Mouse (Mus musculus): ENCODE measurements around the gene Tiam2.

The Tiam2 gene

DNA sequence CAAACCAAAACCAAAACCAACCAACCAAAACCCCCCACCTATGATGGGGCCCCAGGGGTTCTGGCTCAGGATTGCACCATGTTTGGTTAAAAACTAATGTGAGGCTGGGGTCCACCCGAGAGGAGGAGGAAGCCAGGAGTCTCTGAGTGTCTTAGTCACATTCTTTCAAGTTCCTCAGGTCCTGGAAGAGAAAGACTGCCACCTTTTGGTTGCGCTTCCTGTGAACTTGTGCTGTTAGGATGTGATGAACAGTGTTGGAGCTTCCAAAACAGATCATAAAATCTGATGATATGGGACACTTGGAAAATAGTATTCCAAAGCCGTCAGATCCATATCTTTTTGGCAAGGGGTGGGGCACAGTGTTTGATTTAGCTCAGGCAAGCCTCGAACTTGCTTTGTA lies 174.6 kb downstream of the Tiam2 start:
- DNase-seq: no peak

DNA sequence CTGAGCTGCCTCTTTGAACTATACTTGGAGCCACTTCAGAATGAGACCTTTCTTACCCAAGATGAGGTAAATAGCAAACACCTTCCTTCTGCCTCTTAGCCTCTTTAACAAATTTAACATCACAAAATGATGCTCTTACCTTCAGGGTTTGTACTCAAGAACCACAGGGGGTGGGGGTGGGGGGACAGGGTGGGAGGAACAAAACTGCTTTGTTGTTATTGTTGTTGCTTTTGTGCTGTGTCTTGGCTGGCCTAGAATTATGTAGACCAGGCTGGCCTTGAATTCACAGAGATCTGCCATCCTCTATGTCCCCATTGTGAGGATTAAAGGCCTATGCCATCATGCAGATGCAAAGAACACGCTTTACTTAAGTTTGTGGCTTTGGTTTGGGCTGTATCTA lies 179.3 kb downstream of the Tiam2 start:
- DNase-seq: no peak

DNA sequence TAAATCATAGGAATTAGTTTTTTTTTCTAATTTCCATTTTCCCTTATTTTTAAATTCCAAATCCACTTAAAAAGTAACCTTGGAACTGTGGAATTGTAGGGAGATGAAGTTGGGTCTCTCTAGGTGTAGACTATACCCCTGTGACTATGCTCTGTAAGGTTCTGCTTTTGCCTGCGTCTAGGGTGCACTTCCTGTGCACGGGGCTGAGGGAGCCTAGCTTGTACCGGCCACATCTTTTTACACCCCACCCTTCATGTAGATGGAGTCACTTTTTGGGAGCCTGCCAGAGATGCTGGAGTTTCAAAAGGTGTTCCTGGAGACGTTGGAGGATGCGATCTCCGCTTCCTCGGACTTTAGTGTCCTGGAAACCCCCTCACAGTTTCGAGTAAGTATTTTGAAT lies 180.1 kb downstream of the Tiam2 start:
- DNase-seq: no peak

DNA sequence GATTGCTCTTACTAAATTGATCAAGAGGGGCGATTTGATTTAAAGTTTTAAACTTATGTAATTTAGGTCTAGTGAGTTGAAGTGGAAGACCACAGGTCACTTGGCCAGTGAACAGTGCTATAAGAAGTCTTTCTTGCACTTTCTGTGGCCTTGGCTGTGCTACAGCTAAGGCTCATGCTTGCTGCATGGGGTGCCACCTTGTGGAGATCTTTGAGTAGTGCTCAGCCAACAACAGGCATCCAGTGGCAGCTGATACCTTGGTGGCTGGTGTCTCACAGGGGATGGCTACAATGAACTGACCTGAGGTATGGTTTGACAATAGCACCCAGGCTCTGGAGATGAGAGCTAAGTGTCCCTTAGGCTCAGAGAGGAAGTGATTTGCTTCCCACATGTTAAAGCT lies 183.5 kb downstream of the Tiam2 start:
- DNase-seq: peak in 1 of 2 experiments; percentile 32

DNA sequence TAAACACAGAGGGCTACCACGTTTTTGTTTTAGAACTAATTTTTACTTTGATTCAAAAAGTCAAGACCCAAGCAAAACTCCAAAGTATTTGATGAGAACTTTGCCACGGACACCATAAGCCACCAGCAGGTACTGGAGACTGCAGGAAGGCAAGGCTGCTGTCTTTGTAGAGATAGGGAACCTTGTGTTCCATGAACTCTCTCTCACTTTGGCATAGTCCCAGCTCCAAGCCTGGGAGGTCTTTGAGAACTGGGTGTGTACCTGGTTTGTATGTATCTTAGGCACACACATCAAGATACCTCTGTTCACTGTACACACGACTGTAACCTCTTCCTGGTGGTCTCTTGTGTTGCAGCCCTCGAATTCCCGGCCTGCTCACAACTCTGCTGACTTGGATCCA lies 187.9 kb downstream of the Tiam2 start:
- no peak for DNase-seq

DNA sequence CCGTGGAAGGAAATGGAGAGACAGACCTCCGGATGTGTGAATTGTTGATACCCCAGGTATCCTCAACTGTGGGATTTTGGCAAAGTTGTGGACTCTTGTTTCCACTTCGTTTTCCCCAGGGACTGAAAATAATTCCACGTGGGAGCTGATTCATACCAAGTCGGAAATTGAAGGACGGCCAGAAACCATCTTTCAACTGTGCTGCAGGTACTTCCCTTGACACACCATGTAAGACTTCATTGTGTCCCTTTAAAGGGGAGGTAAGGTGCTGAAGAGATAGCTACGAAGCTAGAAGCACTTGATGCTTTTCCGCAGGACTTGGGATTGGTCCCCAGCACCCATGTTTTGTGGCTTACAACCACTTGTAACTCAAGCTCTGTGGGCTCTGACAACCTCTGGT lies 189.5 kb downstream of the Tiam2 start:
- DNase-seq: no peak

DNA sequence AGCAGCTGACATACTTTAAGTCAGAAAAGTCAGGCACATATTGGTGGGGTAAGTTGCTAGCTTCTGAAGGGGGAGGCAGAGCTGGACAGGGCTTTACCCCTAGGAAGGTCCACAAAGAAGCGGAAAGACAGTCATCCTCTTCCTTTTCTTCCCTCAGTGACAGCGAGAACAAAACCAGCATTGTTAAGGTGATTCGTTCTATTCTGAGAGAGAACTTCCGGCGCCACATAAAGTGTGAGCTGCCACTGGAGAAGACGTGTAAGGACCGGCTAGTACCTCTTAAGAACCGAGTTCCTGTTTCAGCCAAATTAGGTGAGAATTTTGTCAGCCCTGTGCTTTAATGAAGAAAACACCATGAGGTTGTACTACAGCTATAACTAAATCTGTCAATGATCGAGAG lies 190.0 kb downstream of the Tiam2 start:
- no peak for DNase-seq

DNA sequence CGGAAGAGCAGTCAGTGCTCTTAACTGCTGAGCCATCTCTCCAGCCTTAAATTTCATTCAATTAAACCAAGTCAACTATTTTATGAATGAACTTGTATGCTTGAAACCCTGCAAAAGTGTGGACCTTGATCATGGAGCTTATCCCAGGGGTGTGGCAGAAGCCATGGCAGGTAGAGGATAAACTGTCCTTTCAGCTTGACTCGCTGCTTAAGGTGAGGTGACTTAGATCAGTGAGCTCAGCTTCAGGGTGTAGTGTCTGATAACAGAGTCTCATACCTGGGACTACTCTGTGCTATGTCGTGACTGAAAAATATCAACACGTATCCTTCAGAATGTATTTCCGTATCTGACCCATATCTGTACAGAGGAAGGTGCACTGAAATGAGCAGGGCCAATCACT lies 194.0 kb downstream of the Tiam2 start:
- no peak for DNase-seq

DNA sequence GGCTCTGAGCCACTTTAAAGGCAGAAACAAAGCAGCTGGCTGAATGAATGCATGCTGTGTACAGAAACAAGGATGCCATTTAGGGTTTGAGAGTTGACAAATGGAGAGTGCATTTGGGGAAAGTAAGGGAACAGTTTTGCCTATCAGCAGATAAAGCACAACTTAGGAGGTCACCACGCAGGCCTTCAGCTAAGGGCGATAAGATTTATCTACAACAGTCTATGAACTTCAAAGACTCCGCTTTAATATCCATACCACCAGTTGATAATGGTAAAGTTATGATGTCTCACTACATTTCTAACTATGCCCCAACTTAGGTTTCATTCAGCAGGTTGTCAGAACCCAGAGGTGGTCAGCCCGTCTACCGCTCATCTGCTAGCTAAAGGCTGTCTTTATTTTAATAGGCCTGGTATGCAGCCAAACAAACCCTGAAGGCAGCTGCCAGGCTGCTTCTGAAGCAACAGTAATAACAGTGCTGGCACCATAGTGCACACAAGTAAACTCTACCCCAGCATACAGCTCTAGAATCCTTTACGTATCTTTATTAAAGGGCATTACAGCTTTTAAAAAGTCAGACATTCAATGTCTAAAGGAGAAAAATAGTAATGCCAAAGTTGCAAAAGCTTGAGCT lies 201.6 kb downstream of the Tiam2 start:
- DNase-seq: no peak

DNA sequence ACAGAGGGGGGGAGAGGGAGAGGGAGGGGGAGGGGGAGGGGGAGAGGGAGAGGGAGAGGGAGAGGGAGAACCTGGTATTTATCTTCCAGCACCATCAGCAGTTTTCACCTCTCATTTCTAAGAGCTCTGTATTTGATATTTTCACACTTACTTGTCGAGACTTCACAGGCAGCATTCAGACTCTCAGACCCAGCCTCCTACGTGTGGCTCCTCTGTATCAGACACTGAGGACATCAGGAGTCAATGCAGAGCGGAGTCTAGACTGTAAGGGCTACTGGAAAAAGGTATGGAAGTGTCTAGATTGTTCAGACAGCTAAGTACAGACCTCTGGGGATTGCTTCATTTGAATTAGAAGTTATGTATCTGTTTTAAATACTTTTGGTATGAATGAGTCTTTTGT lies 203.2 kb downstream of the Tiam2 start:
- DNase-seq: no peak

DNA sequence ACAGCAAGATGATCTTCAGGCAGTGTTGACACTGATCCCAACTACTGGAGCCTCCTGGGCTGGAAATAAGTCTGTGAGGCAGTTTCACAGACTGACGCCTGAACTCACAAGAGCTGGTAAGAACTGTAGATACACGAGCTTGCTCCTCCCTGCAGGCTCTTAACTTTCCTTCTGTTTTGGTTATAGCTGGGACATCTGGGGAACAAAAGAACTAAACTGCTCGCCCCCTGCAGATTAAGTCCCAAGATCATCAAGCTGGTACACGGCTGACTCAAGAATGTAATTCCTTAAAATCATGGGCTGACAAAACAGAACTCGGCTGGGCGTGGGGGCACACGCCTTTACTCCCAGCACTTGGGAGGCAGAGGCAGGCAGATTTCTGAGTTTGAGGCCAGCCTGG lies 204.2 kb downstream of the Tiam2 start:
- no peak for DNase-seq

DNA sequence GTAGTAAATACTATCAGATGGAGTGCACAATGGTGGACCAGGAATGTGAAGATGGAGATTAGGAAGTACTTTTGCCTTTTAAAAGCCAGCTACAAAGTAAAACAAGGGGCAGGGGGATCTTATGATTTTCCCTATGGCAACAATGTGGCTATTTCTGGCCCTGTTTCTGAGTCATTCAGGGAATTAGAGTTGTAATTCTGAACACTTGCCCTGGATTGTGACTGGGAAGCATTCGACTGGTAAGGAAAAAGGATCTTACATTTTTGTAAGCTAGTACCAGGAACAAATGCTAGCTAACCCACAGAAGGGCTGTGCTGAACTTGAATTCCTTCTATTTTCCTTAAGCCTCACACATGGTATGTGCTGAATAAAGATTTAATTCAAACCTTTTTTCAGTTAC lies 205.3 kb downstream of the Tiam2 start:
- DNase-seq: no peak

DNA sequence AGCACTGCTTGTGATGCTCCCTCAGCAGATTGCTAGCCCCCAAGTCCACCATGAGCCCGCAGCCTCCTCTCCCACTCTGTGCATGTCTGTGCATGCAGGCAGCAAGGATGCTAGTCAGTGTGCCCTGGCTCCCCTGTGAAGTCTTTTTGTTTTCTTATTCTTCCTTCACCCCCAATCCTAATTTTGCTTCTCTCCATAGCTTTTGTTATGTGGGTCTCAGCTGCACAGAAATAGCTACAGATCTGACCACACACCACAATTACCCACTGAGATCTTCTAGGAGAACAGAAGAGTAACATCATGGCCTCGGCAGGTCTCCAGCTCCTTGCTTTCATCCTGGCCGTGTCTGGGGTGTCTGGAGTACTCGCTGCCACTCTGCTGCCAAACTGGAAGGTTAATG lies 205.9 kb downstream of the Tiam2 start, which contains the start of gene Cldn20:
Gene Cldn20, plus strand, starts transcription at position 301 of the 400 bp plus-strand sequence.
- no peak for DNase-seq

DNA sequence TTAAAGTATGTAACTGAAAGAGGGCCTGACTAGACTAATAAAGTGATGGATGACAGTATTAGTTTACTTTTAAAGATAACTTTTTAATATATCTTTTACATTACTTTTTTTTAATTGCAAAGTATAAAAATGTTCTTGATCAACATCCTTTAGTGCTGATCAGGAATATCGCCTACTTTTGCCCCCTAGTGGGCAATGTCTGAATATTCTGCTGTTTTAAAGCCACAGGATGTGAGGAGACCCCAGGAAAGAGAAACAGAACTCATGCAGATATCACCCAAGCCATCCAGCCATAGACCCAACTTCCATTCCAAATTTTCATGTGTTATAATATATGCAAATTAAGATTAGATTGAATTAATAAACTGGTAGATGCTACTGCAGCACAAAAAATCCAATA lies 207.1 kb downstream of the Tiam2 start:
- DNase-seq: no peak

DNA sequence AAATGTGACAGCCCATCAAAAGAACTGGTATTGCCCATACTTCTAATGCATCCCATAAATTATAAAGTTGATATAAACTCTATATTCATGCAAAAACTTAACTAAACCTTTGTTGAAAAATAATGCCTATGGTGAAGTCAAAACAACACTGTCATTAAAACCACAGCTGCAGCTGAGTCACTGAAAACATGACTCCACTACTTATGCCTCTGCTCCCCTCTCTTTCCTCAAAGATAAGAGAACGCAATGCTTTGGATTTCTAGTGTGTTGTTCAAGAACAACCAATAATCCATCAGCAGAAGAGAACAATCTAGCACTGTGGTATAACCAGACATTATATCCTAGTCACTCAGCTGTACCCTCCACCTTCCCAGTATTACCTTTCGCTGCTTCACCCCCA lies 213.9 kb downstream of the Tiam2 start:
- no peak for DNase-seq

DNA sequence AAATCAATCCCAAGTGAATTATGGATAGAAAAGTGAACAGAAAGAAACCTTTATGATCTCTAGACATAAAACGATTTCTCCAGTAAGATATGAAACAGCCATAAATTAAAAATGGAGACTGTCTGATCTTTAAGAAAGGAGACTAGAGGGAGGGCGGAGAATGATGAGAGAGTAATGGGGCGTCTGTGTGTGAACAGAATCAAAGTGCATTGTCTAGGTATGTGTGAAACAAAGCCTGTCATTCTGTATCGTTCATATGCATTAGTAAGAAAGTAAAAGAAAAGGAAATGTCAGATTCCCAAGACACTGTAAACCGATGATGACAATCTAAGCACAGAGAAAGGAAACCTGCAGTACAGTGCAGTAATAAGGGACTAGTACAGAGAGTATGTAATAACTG lies 214.7 kb downstream of the Tiam2 start:
- DNase-seq: no peak

DNA sequence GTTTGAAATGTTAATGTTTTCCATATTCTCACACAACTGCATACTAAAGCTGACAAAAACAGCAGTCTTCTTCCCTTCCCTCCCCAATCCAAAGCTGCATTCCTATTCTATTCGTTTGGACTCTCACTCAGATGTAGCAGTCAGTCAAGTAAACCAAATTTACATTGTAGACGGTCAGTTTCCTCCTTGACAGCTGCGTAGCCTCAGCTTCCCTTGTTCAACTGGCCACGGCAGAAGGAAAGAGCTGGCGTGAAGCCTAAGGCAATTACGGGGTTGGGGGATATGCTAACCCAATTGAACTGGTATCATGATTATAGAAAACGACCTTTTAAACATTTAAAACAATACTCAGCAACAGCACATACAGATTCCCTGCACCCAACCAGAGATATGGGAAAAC lies 221.4 kb downstream of the Tiam2 start:
- no peak for DNase-seq

DNA sequence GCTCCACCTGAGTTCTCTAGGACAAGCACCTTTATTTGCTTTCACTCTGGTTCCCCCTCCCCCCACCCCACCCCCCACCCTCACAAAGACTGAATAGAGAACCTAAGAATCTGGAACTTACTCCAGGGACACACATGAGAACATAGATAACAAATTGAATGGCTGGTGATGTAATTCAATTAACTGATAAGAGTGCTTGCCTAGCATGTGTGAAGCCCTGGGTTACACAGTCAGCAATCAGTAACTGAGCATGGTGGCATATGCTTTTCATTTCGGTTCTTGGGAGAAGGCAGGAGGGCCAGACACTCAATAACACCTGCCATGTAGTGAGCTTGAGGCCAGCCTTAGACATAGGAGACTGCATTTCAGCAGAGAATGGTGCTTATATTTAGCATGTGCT lies 229.9 kb downstream of the Tiam2 start:
- no peak for DNase-seq

DNA sequence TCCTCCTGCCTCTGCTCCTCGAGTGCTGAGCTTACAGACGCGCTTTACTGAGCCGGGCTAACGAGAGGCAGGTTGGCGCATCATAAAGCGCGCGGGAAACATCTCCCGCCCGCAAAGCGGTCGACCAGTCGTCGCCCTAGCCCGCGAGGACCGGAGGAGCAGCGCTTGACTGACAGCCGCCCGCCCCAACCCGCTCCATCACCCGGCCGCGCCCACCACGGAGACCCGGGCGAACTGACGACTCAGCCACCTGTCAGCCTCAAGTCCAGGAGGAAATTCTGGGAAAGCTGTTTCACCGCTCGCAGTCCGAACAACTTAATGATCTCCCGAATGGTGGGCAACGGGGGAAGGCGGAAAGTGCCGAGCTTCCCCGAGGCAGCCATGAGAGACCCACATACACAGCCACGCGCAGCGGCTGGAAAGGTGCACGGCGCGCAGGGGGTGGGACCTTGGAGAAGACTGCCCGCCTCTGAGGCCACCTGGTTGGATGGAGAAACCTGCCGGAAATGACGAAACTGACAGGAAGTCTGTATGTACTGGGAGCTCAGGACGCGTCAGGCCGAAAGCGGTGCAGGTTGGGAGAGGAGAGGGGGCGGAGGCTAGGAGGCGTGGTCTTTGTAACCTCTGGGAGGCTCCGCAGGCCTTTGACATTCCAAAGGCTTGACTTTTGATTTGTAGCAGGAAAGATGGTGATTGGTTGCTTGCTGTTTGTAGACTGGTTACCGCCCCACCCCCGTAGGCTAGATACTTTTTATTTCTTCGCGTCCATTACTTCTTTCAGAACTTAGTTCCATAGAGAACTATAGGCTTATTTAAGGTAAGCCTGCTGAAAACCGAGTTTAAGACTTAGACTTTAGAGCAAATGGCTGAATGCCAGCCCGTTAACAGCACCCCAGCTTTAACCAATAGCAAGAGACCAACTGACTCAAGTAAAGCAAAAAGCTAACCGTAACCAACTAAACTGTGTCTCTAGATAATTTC lies 231.2 kb downstream of the Tiam2 start, which contains the start of gene Tfb1m:
Gene Tfb1m, minus strand, starts transcription at position 451 of the 981 bp plus-strand sequence.
- DNase-seq: peak; percentile 91 to 95

DNA sequence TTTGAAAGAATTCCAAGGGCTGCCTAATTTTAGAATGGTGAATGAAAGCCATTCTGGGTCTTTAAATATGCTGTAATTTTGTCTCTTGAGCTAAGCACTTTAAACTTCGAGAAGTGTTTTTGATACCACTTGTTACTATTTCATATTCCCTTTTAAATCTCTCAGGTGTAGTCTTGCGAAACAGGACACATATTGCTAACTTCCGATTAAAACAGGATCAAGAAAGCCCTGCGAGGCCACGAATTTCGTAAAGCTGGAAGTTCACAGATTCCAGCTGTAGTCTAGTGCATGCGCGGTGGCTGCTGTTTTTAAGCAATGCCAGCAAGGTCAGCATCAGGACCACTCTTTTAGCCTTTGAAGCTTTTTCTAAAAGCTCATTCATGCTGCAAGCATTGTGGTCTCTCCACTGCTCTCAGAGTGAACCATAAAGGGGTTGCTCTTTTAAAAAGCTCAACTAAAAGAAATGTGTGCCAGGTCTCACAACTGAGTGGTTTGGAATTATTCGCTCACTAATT lies 232.0 kb downstream of the Tiam2 start:
- no peak for DNase-seq

DNA sequence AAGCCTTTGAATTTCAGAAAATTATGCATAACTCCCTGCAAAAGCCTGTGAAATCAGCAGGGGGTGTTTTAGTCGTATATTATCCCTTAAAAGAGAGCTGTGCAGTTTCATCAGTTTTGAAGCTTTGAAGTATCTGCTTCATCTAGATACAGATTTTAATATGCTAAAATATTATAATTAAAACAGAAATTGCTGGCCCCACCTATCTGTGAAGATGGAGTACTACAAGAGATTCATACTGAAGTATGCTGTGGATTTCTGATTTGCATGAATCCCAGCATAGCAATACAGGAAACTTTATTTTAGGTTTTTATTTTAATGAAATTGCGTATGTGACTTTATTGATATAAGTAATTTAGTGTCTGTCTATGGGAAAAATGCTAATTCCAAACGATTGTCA lies 234.2 kb downstream of the Tiam2 start:
- no peak for DNase-seq

DNA sequence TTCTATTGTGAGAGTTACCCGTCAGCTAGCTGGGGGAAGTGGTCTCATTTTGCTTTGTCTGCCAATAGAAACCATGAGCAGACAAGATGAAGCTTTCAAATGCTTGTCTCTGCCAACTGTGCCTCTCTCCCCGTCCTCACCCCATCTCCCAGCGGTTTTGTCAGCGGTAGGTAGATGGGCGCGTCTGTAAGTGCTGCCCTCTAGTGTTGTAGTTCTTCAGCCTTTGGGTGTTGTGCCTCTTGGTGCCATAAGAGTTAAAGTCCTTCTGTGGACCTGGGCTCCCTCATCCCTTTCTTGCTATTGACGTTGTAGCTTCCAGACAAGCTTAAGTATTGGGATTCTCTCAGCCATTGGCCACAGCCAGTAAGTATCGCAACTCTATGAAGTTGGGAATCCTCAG lies 236.0 kb downstream of the Tiam2 start:
- no peak for DNase-seq

DNA sequence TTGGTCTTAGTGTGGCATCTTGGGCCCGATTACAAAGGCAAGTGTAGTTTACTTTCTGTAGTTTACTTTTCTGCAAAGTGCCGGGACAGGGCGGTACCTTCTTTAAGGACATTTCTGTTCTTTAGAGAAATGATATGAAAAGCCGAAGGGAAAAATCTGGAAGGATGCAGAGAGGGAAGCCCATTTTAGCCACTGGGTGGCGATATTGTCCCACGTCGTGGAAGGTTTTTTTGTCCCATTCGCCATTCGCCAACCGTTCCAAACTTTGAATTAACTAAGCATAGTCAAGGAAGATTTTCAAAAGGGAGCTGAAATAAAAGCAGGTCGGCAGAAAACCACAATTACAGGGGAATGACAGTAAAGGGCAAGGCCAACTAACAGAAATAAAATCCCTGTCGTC lies 244.5 kb downstream of the Tiam2 start:
- DNase-seq: peak in 1 of 2 experiments; percentile 40
